Mouse (Mus musculus) heart, postnatal 0 days (tissue): ENCODE data around the gene Telo2. TPM values are rescaled to one million over a fixed set of nuclear protein-coding genes. Genes with fewer than 3 reads are reported as not detected.
A peak's percentile ranks its signal among the peaks of the same experiment; 100 is the strongest.

Experiments used
- ATAC-seq: fragments of 200-750 bp; cut with Nextera tagmentation; 2 replicates; pipeline ENCODE4 v1.8.0; 2017; ENCODE audit warnings: low read depth, moderate number of reproducible peaks, moderate library complexity; ENCODE audit not compliant: insufficient read depth
- DNase-seq: peaks from one replicate; pipeline ENCODE4 v3.0.0-alpha.2; 2016; ENCODE audit warnings: low spot score
- H3K27ac ChIP-seq: fragments of 300-500 bp; sonication (generic); 2 replicates; pipeline ENCODE4 v1.5.1; 2014; ENCODE audit warnings: low read depth, mild to moderate bottlenecking
- H3K27me3 ChIP-seq: fragments of 300-500 bp; sonication (generic); 2 replicates; pipeline ENCODE4 v1.6.1; 2014; ENCODE audit warnings: low read length, mixed read lengths; ENCODE audit not compliant: control insufficient read depth, insufficient read depth
- H3K36me3 ChIP-seq: fragments of 300-500 bp; sonication (generic); replicated peaks from 2 replicates; pipeline ENCODE4 v1.6.1; 2014; ENCODE audit warnings: low read length, mixed read lengths; ENCODE audit not compliant: control insufficient read depth, insufficient read depth
- H3K4me1 ChIP-seq: fragments of 300-500 bp; sonication (generic); 2 replicates; pipeline ENCODE4 v1.6.1; 2014; ENCODE audit warnings: antibody characterized with exemption; ENCODE audit not compliant: control insufficient read depth, insufficient read depth
- H3K4me2 ChIP-seq: fragments of 300-500 bp; sonication (generic); 2 replicates; pipeline ENCODE4 v1.6.1; 2014; ENCODE audit warnings: low read depth, mild to moderate bottlenecking, low read length, moderate library complexity
- H3K4me3 ChIP-seq: fragments of 300-500 bp; sonication (generic); 2 replicates; pipeline ENCODE4 v1.5.1; 2014; ENCODE audit warnings: low read depth, low read length
- H3K9ac ChIP-seq: fragments of 300-500 bp; sonication (generic); replicated peaks from 2 replicates; pipeline ENCODE4 v1.6.1; 2014; ENCODE audit warnings: low read depth, low read length, mixed read lengths
- H3K9me3 ChIP-seq: fragments of 300-500 bp; sonication (generic); replicated peaks from 2 replicates; pipeline ENCODE4 v1.6.1; 2016; ENCODE audit warnings: low read length; ENCODE audit not compliant: control insufficient read depth
- CTCF ChIP-seq: IDR thresholded peaks from 2 replicates; pipeline ENCODE4 v1.5.1; 2016; ENCODE audit warnings: antibody characterized with exemption, control low read depth, low read depth
- EP300 ChIP-seq: IDR thresholded peaks from 2 replicates; pipeline ENCODE4 v1.6.1; 2016; ENCODE audit warnings: antibody characterized with exemption, low read depth
- WGBS: fragments of 180-500 bp; shearing (Covaris S2); extraction: QIAGEN DNeasy Blood & Tissue Kit; methylation state at CpG from one replicate; pipeline ENCODE4 v1.1.7; 2014; 5-methylcytosine and 5-hydroxymethylcytosine counted together
- polyA plus RNA-seq: library from polyadenylated mRNA; unstranded; fragments of >200 nt; fragmentation: Nextera tagmentation; extraction: Ambion mirVana; gene quantifications from 2 replicates; pipeline ENCODE4 v1.2.1, GENCODE M21; 2015
- total RNA-seq: library from RNA; depleted of rRNA; stranded (reverse); fragments of >200 nt; gene quantifications from 2 replicates; pipeline ENCODE4 v1.2.3, GENCODE M21; 2014; ENCODE audit warnings: low replicate concordance

Gene Telo2
- total and polyA plus RNA-seq, 2 experiments from 2014 or later = 15.3 to 27.9 TPM

- ATAC-seq (no peak), DNase-seq (no peak)
- Histone ChIP-seq H3K4me3 (no peak overlapping the region), H3K36me3 (no peaks in the 10 kb centered on the region), H3K4me2 (no peak overlapping the region), H3K27ac (no peak overlapping the region), H3K27me3 (no peaks in the 10 kb centered on the region), H3K4me1 (no peaks in the 10 kb centered on the region), H3K9ac (no peak overlapping the region), H3K9me3 (no peaks in the 10 kb centered on the region)
- WGBS = 28% methylated on average over 7 of the region's 7 CpGs
- TF ChIP-seq EP300 (no peak), CTCF (no peak; the same call in 1 of the 2 replicates)
Observed at GRCm38 (mm10) chr17:25123979-25124378, 8.2 kb upstream of the Telo2 start.

- Histone ChIP-seq H3K9ac (no peak within 1 kb of the TSS), H3K9me3 (no peaks in the 10 kb centered on the region), H3K27ac (no peak within 1 kb of the TSS), H3K4me3 (no peak within 1 kb of the TSS), H3K4me2 (no peak within 1 kb of the TSS), H3K27me3 (no peaks in the 10 kb centered on the region), H3K4me1 (no peaks in the 10 kb centered on the region), H3K36me3 (no peaks in the 10 kb centered on the region)
- TF ChIP-seq EP300 (no peak), CTCF (no peak)
- 26% methylated on average over 3 of the region's 3 CpGs for WGBS
- ATAC-seq = no peak
- no peak for DNase-seq
Observed at GRCm38 (mm10) chr17:25120406-25120805, 4.6 kb upstream of the Telo2 start, which contains the start of gene Ptx4. TSS of gene Ptx4 (plus strand) at chr17:25120760.

GRCm38 (mm10) chr17:25117263-25117662 is 1.5 kb upstream of the Telo2 start:
- TF ChIP-seq EP300 (no peak), CTCF (peak; percentile 16; the same call in 1 of the 2 replicates)
- Histone ChIP-seq H3K4me2 (no peak overlapping the region), H3K9me3 (no peaks in the 10 kb centered on the region), H3K27me3 (no peaks in the 10 kb centered on the region), H3K9ac (no peak overlapping the region), H3K4me3 (no peak overlapping the region), H3K4me1 (peaks cover 11% of the 10 kb centered on the region), H3K36me3 (no peaks in the 10 kb centered on the region), H3K27ac (no peak overlapping the region)
- ATAC-seq = no peak
- DNase-seq = no peak
- WGBS = 24% methylated on average over 4 of the region's 4 CpGs

GRCm38 (mm10) chr17:25114908-25115645 is 690 bp downstream of the Telo2 start:
- peak; percentile 37 for ATAC-seq
- Histone ChIP-seq H3K9ac (peak overlapping the region; percentile 56), H3K27me3 (no peaks in the 10 kb centered on the region), H3K36me3 (peaks cover 9% of the 10 kb centered on the region; the same call in 1 of the 2 replicates), H3K4me2 (peak overlapping the region; percentile 77), H3K27ac (peak overlapping the region; percentile 88), H3K9me3 (no peaks in the 10 kb centered on the region), H3K4me3 (peak overlapping the region; percentile 49), H3K4me1 (peaks cover 19% of the 10 kb centered on the region)
- DNase-seq = peak; percentile 29
- TF ChIP-seq CTCF (no peak), EP300 (no peak)
- WGBS = 11% methylated on average over 23 of the region's 23 CpGs

GRCm38 (mm10) chr17:25112423-25112810 is 3.4 kb downstream of the Telo2 start:
- H3K36me3 ChIP-seq = peaks cover 26% of the 10 kb centered on the region
- H3K4me1 ChIP-seq = peaks cover 19% of the 10 kb centered on the region
- DNase-seq (no peak), ATAC-seq (no peak)
- no peaks in the 10 kb centered on the region for H3K27me3 ChIP-seq
- no peak overlapping the region for H3K4me2 ChIP-seq
- no peak for TF ChIP-seq CTCF
- H3K9ac ChIP-seq = no peak overlapping the region
- WGBS = 51% methylated on average over 3 of the region's 3 CpGs
- no peak overlapping the region for H3K4me3 ChIP-seq
- no peaks in the 10 kb centered on the region for H3K9me3 ChIP-seq
- H3K27ac ChIP-seq = peak overlapping the region; percentile 27
